Comparison of ENCODE assay signal across 8 mouse cellular contexts in genomic region chr10:42278307-42278850, GRCm38 (mm10). TPM values are rescaled to one million over a fixed set of nuclear protein-coding genes. Genes with fewer than 3 reads are reported as not detected.
DNase-seq lines count a peak whose midpoint lies in the region; ATAC-seq and TF ChIP-seq lines count a peak whose summit lies in the region.

No protein-coding gene starts in this region.

- no peak; the same call in 1 of the 2 replicates for ATAC-seq in hindbrain, embryonic 12.5 days (ENCODE audit: low FRiP score)
- ATAC-seq in midbrain, embryonic 12.5 days (ENCODE audit: low FRiP score, low read depth): peak; percentile 17

- peaks cover 3% of the 10 kb centered on the region for H3K36me3 ChIP-seq in kidney, adult 2 months (ENCODE audit: control insufficient read depth, insufficient read depth, low read length)
- H3K36me3 ChIP-seq in hindbrain, embryonic 12.5 days: no peaks in the 10 kb centered on the region
- H3K36me3 ChIP-seq in midbrain, embryonic 12.5 days: no peaks in the 10 kb centered on the region

- H3K4me2 ChIP-seq in hindbrain, embryonic 12.5 days (replicated peaks): peak overlapping the region; percentile 98
- H3K4me2 ChIP-seq in midbrain, embryonic 12.5 days (replicated peaks): peak overlapping the region; percentile 99

- no peak for TF ChIP-seq POLR2A in kidney, adult 2 months (IDR thresholded peaks at IDR 0.05; ENCODE audit: low read depth, low read length)
- TF ChIP-seq POLR2A in bone marrow macrophage, adult 2 months (IDR thresholded peaks at IDR 0.05; ENCODE audit: borderline replicate concordance, low read depth, low read length): no peak

- peaks cover 13% of the 10 kb centered on the region; the same call in 1 of the 2 replicates for H3K4me1 ChIP-seq in kidney, adult 2 months (ENCODE audit: control insufficient read depth, insufficient read depth, low read length)
- peaks cover 5% of the 10 kb centered on the region for H3K4me1 ChIP-seq in bone marrow macrophage, adult 2 months (ENCODE audit: control insufficient read depth, insufficient read depth, low read length)
- H3K4me1 ChIP-seq in hindbrain, embryonic 12.5 days: peaks cover 24% of the 10 kb centered on the region
- H3K4me1 ChIP-seq in midbrain, embryonic 12.5 days: peaks cover 20% of the 10 kb centered on the region

- peak overlapping the region; percentile 63 for H3K9ac ChIP-seq in hindbrain, embryonic 12.5 days
- peak overlapping the region; percentile 60 for H3K9ac ChIP-seq in midbrain, embryonic 12.5 days (replicated peaks)

- peak overlapping the region; percentile 71 for H3K4me3 ChIP-seq in kidney, adult 2 months (ENCODE audit: insufficient read depth, low read depth, low read length)
- peak overlapping the region; percentile 86 for H3K4me3 ChIP-seq in bone marrow macrophage, adult 2 months (ENCODE audit: insufficient read depth, low read length)
- peak overlapping the region; percentile 73 for H3K4me3 ChIP-seq in hindbrain, embryonic 12.5 days
- peak overlapping the region; percentile 85 for H3K4me3 ChIP-seq in midbrain, embryonic 12.5 days

- WGBS in kidney, adult 2 months: 2% methylated on average over 38 of the region's 38 CpGs
- 2% methylated on average over 34 of the region's 38 CpGs for WGBS in hindbrain, embryonic 12.5 days
- WGBS in midbrain, embryonic 12.5 days: 2% methylated on average over 36 of the region's 38 CpGs

- TF ChIP-seq CTCF in kidney, adult 2 months (conservative IDR thresholded peaks at IDR 0.05; ENCODE audit: insufficient read depth, insufficient read length, low read depth, low read length): no peak
- no peak for TF ChIP-seq CTCF in bone marrow macrophage, adult 2 months (IDR thresholded peaks at IDR 0.05; ENCODE audit: low read depth, low read length)

- peak overlapping the region; percentile 99 for H3K27ac ChIP-seq in kidney, adult 2 months (ENCODE audit: insufficient read depth, low read depth, low read length)
- peak overlapping the region; percentile 96 for H3K27ac ChIP-seq in bone marrow macrophage, adult 2 months (ENCODE audit: insufficient read depth, low read depth, low read length)
- H3K27ac ChIP-seq in hindbrain, embryonic 12.5 days: peak overlapping the region; percentile 97
- H3K27ac ChIP-seq in midbrain, embryonic 12.5 days (replicated peaks): peak overlapping the region; percentile 95

- no peak for DNase-seq in kidney, adult 2 months
- DNase-seq in kidney, postnatal 10 days: no peak
- no peak for DNase-seq in cerebellum, postnatal 25 days
- DNase-seq in urinary bladder, adult 2 months (ENCODE audit: low spot score): no peak
- no peak for DNase-seq in cerebellum, adult 11-12 months

- H3K27me3 ChIP-seq in kidney, adult 2 months (replicated peaks; ENCODE audit: control insufficient read depth, insufficient read depth, low read length): no peaks in the 10 kb centered on the region
- H3K27me3 ChIP-seq in hindbrain, embryonic 12.5 days: peaks cover 31% of the 10 kb centered on the region
- peaks cover 35% of the 10 kb centered on the region for H3K27me3 ChIP-seq in midbrain, embryonic 12.5 days

- no peaks in the 10 kb centered on the region for H3K9me3 ChIP-seq in hindbrain, embryonic 12.5 days (replicated peaks)
- H3K9me3 ChIP-seq in midbrain, embryonic 12.5 days: no peaks in the 10 kb centered on the region

RNA-seq across cellular contexts. Expression of gene Foxo3, which starts 1.8 kb away (rescaled TPM):
- 29.2 and 35.5 TPM in 2 replicates for polyA plus RNA-seq in kidney, adult 2 months (2012; rRNA removed)
- 34.6 and 39.7 TPM in 2 replicates for polyA plus RNA-seq in bone marrow macrophage, adult 2 months (2012; ENCODE audit: insufficient read depth, insufficient read length, missing spikeins)
- polyA plus RNA-seq in hindbrain, embryonic 12.5 days (2016; fragmentation: Nextera tagmentation; extraction: Ambion mirVana): 4.2 and 5.0 TPM in 2 replicates
- polyA plus RNA-seq in midbrain, embryonic 12.5 days (2016; fragmentation: Nextera tagmentation; extraction: Ambion mirVana): 3.6 TPM in 2 replicates
- 14.9 and 23.9 TPM in 2 replicates for polyA plus RNA-seq in urinary bladder, adult 2 months (2012; rRNA removed)
